Mouse (Mus musculus) splenic B cell, adult 2 months (primary cell): ENCODE data around the gene Lax1.
"Not testable (repeated sequence)": the region's sequence is repeated elsewhere in the genome, so short reads cannot be mapped to it uniquely, and the experiment has no call there.

Source experiments
- DNase-seq: peaks from one replicate; pipeline ENCODE4 v3.0.0-alpha.2; 2011; ENCODE audit warnings: low read depth, low spot score
- H3K27me3 ChIP-seq: 2 replicates; pipeline ENCODE4 v1.6.1; 2012; ENCODE audit warnings: mild to moderate bottlenecking, low read length, moderate library complexity, mixed read lengths; ENCODE audit not compliant: control insufficient read depth, poor library complexity, insufficient read depth, severe bottlenecking
- H3K36me3 ChIP-seq: 2 replicates; pipeline ENCODE4 v1.6.1; 2012; ENCODE audit warnings: mild to moderate bottlenecking, low read length, moderate library complexity, mixed read lengths; ENCODE audit not compliant: control insufficient read depth, poor library complexity, insufficient read depth, severe bottlenecking

The Lax1 gene

DNA sequence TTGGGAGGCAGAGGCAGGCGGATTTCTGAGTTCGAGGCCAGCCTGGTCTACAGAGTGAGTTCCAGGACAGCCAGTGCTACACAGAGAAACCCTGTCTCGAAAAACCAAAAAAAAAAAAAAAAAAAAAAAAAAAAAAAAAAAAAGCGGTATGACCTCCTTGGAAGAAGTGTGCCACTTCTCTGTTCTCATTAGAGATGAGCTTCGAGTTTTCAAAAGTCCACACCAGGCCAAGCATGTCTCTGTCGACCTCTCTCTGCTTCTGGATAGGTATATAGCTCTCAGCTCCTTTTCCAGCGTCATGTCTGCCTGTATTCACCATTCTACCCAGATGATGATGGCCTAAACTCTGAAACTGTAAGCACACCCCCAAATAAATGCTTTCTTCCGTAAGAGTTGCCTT lies 24.2 kb downstream of the Lax1 start:
- not testable (repeated sequence) for H3K27me3 ChIP-seq, H3K36me3 ChIP-seq, DNase-seq

DNA sequence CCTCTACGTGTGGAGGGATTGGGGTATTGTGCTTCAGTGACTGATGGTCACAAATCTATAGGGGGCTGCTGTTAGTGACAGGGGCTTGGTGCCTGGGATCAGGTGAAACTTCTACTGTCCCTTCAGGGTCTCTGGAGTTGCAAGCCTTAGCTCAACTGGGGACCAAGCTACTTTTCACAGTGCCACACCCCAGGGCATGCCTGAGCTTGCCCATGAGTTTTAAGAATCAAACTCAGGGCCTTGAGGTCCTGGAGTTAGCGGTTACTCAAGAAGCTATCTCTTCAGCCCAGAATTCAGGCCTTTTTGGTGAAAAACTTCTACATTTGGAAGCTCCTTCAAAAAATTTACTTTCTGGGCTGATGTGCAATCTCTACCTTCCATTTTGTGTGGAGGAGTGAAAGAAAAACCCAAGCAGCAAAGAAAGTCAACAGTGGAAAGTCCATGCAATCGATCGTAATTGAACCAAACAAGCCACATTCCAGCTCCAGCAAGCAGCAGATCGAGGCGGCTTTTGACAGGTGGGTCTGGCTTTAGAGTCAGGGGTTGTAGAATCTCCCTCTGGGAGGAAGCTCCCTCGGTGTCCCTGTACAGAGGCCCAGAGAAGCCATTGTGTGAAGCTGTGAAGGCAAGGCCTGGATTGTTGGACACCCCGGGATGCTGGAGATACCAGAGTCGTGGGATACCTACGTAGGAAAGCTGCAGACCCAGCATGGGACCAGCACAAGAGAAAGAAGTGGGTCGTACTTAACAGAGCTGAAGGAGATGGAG lies 25.5 kb downstream of the Lax1 start:
- H3K36me3 ChIP-seq: no peaks in the 10 kb centered on the region
- no peaks in the 10 kb centered on the region for H3K27me3 ChIP-seq
- DNase-seq: no peak

DNA sequence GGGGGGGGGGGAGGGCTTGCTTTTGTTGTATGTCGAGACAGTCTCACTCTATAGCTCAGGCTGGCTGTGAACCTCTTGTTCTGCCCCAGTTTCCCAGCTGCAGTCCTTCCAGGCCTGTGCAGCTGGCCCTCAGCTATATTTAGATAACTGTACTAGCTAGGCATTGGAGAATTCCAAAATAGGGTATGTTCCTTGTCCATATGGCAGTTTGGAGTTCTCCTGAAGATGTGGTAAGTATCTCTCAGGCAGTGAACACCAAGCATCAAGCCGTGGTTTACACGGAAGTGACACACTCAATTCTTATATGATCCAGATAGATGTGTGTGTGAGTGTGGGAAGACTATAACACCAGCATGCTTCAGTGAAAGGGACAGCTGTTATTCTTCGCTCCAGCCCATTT lies 26.5 kb downstream of the Lax1 start:
- H3K36me3 ChIP-seq: no peaks in the 10 kb centered on the region
- no peaks in the 10 kb centered on the region for H3K27me3 ChIP-seq
- DNase-seq: no peak

DNA sequence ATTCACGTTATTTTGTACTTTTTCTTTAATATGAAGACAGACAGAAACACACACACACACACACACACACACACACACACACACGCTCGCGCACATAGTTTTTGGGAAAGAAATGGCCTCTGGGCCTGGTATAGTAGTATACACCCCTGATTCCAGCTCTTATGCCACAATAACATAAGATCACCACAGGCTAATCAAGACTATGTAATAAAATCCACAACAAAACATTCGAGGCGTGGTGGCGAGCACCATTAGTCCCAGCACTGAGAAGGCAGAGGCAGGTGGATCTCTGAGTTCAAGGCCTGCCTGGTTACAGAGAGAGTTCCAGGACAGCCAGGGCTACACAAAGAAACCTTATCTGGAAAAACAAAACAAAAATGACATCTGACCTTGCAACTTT lies 27.0 kb downstream of the Lax1 start:
- no peaks in the 10 kb centered on the region for H3K27me3 ChIP-seq
- no peak for DNase-seq
- H3K36me3 ChIP-seq: no peaks in the 10 kb centered on the region

DNA sequence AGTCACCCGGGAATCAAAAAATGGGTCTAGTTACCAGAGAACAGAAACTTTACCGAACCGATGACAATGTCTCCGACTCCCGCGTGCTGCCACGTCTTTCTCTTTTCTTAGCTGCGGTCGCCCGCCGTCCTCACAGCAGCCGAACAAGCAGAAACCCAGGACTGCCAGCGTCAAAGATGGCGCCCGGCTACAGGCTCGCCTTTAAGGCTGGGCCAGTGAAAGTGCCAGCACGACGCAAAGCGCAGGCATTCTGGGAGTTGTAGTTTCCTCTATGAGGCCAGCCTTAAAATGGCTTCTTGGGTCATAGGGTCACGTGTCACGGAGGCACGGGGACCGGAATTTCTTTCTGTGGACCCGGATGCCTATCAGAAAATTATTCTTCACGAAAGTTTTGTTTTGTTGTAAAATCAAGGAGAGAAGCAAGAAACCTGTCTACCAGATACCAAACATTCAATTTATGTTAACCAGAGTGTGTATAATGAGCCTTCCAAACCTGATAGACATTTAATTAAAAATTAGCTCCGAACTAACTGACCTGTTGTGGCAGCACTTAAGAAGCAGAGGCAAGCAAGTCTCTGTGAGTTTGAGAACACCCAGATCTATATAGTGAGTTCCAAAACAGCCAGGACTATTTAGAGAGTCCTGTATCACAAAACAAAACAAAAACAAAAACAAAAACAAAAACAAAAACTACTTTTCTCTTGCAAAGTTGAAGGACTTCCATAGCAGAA lies 28.5 kb downstream of the Lax1 start, which contains the start of gene Gm38394:
TSS of gene Gm38394 (minus strand) at position 116 of the 731 bp plus-strand sequence.
- H3K36me3 ChIP-seq: no peaks in the 10 kb centered on the region
- peak; percentile 96 for DNase-seq
- no peaks in the 10 kb centered on the region for H3K27me3 ChIP-seq

DNA sequence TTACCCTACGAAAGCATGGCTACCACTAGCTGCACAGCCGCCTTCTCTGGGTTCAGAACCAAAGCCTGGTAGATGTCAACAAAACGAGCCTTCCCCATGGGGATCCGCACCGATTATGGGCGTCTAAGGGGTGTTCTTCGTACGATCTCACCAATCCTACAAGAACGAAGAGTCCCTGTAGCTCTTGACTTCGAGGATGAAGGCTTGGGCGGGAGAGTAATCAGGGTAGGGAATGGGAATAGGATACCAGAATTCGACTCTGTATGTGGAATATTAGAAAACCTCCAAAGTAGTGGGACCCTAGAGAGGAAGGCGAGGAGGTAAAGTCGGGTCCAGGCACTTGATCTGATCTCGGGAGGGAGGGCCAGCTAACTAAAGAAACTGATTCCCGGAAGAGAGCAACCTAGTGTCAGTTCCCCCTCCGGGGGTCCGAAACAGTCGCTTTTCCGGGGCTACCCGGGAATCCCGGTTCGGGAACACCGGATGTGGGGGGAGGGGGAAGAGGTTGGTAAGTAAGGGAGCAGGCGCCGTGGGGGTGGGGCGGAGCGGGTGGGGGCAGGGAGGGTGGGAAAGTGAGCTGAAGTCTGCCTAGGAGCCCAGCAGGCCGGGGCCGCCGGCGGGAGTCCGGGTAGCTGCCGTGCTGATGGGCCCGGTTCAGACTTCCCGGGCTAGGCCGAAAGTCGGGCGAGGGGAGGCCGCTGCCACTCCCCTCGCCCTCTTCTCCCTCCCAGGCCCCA lies 29.3 kb downstream of the Lax1 start, which contains the start of gene Zbed6:
TSS of gene Zbed6 (minus strand) at position 420 of the 737 bp plus-strand sequence.
- no peaks in the 10 kb centered on the region for H3K27me3 ChIP-seq
- DNase-seq: peak; percentile 42
- no peaks in the 10 kb centered on the region for H3K36me3 ChIP-seq

DNA sequence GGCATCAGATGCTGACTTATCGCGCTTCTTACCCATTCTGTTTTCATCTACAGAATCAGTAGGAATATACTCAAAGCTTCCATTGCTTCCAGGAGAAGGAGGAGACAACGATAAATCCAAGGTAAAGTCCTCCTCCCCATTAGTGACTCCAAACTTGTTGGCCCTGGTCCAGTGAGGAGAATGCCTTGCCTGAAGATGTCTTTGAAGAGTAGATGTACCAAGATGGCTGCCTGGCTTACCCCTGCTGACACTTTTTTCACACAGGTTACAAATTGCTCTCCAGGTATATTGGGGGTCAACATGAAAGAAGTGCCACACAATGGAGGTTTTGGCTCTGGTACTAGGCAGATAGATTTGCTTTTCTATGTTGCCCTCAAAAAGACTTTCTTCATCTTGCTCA lies 31.0 kb downstream of the Lax1 start:
- no peak for DNase-seq
- no peaks in the 10 kb centered on the region for H3K36me3 ChIP-seq

DNA sequence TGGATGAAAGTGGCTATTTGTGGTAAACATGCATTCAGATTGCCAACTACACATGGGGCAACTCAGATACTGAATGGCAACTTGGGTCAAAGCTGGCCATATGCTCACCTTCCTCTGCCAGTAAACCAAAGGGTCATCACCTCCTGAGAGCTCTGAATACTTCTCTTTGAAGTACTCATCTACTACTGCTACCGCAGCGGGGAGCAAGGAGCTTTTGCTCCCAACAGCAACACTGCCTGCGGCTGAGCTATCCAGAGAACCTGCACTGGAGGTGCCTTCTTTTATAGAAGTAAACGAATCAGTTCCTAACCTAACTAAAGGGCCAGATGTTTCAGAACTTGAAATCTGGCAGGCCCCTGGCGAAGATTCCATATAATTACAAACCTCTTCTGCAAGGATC lies 33.1 kb downstream of the Lax1 start:
- Histone ChIP-seq H3K36me3 (no peaks in the 10 kb centered on the region), H3K27me3 (no peaks in the 10 kb centered on the region)
- DNase-seq: no peak

More for the DNA sequence above, 31.0 kb downstream of the Lax1 start:
- no peaks in the 10 kb centered on the region for H3K27me3 ChIP-seq

DNA sequence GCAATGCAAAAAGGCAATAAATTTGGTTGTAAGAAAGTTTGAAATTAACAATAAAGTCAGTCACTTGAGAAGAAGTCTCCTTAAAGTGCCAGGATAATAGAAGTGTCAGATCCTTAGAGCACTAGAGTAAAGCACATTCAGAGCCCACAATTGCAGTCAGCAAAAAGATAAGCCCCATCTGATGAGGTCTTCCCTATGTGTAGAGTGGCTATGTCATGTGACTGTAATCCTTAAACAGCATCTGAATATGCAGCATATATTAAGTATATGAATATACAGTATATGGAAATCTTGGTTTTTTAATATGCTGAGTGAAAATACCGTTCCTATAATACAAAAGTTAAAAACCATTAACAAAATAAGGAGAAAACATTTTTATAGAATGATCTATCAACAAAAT lies 36.9 kb downstream of the Lax1 start:
- no peak for DNase-seq
- peaks cover 2% of the 10 kb centered on the region; the same call in 1 of the 2 replicates for H3K36me3 ChIP-seq

DNA sequence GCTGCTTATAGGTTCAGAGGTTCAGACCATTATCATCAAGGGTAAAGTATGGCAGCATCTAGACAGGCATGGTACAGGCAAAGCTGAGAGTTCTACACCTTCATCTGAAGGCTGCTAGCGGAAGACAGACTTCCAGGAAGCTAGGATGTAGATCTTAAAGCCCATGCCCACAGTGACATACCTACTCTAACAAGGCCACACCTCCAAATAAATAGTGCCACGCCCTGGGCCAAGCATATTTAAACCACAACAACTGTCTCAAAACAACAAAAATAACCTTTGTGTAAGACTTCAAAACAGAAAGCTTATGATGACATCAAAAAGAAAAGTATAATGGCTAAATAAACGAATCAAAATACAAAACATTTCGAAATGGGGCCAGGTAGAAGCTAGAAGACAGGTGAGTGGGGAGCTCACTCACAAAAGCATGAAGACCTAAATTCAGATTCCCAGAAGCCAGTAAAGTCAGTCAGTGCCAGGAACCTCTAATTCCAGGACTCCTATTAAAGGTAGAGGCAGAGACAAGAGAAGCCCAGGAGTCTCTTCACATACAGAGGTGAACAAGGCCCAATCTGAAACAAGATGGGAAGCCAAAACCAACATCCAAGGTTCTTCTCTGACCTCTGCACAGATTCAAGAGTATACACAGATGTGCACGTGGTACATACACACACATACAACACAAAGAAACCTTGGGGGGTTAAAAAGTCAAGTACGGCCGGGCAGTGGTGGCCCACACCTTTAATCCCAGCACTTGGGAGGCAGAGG lies 39.4 kb downstream of the Lax1 start:
- no peak for DNase-seq
- H3K36me3 ChIP-seq: peaks cover 4% of the 10 kb centered on the region
- no peaks in the 10 kb centered on the region for H3K27me3 ChIP-seq

More for the DNA sequence above, 36.9 kb downstream of the Lax1 start:
- no peaks in the 10 kb centered on the region for H3K27me3 ChIP-seq

DNA sequence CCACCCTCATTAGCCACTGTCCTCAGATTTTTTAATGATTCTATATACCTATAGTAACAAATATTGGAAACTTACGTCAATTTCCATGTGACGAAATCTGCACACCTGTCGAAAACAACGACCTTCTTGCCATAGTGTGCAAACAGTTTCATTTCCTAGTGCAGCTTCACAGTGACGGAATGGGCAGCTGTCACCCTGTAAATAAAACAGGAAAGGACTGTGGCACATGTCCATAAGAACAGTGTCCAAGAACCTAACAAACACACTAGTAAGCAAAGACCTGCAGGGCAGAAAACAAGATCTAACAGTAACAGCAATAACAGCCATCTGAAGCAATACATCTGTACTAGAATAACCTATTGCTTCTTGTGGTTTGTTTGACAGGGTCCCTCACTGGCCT lies 44.3 kb downstream of the Lax1 start:
- DNase-seq: no peak
- peaks cover 6% of the 10 kb centered on the region for H3K36me3 ChIP-seq
- H3K27me3 ChIP-seq: no peaks in the 10 kb centered on the region

DNA sequence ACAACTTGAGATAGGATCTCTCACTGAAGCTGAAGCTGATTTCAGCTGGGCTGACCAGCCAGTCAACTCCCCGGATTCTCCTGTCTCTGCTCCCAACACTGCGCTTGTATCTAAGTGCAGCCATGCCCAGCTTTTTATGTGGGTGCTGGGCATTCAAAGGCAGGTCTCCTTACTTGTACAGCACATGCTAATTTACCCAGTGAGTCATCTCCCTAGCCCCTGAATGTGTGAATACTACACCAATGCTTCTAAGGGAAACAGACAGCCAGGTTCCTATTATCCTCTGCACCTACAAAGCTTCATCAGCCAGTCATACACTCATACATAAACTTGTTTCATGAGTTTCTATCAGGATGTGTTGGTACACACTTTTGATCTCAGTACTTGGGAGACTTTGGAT lies 48.7 kb downstream of the Lax1 start:
- DNase-seq: no peak
- Histone ChIP-seq H3K27me3 (no peaks in the 10 kb centered on the region), H3K36me3 (peaks cover 6% of the 10 kb centered on the region)

DNA sequence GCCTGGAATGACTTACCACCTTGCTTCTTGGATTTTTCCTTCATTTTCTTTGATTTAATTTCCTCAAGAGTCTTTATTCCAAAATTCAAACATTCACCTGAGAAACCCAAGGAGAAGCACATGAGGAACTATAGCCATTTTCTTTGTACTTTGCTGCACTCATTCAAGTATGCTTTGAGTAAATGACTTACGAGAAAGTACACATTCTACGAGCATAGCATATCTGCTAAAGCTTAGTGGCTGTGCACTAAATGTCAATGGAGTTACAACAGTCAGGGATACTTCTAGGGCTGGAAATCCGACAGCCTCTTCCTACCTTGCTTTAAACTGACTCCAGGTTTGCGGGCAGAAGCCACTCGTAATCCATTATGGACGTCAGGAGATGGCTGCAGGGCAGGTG lies 51.4 kb downstream of the Lax1 start:
- DNase-seq: no peak
- H3K27me3 ChIP-seq: no peaks in the 10 kb centered on the region
- peaks cover 9% of the 10 kb centered on the region for H3K36me3 ChIP-seq

DNA sequence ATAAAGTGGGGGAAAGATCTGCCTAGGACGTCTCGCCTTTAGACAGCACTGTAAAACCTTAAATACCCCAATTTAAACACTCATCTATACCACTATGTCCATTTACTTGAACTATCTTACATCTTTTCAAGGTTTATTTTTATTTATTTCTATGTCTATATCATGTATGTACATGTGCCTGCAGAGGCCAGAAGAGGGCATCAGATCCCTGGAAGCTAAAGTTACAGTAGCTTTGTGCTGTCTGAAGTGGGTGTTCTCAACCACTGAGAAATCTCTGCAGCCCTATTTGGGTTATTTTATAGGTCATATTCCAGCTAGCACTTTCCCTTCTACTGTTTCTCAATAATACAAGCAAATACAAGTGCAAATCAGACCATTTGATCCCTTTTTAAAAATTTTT lies 57.7 kb downstream of the Lax1 start:
- no peaks in the 10 kb centered on the region for H3K27me3 ChIP-seq
- DNase-seq: peak; percentile 53
- peaks cover 23% of the 10 kb centered on the region for H3K36me3 ChIP-seq
